Mouse (Mus musculus) midbrain, embryonic 12.5 days (tissue): ENCODE measurements around the gene Alk. TPM values are rescaled to one million over a fixed set of nuclear protein-coding genes. Genes with fewer than 3 reads are reported as not detected.
A peak's percentile ranks its signal among the peaks of the same experiment; 100 is the strongest.

Experiments
- ATAC-seq: fragments of 200-750 bp; cut with Nextera tagmentation; 2 replicates; pipeline ENCODE4 v1.8.0; 2017; ENCODE audit warnings: low read depth, moderate TSS enrichment, moderate library complexity; ENCODE audit not compliant: low FRiP score
- H3K27ac ChIP-seq: fragments of 300-500 bp; sonication (generic); replicated peaks from 2 replicates; pipeline ENCODE4 v1.5.1; 2016; ENCODE audit warnings: mild to moderate bottlenecking
- H3K27me3 ChIP-seq: fragments of 300-500 bp; sonication (generic); 2 replicates; pipeline ENCODE4 v1.6.1; 2016; ENCODE audit warnings: mild to moderate bottlenecking
- H3K36me3 ChIP-seq: fragments of 300-500 bp; sonication (generic); 2 replicates; pipeline ENCODE4 v1.6.1; 2016
- H3K4me1 ChIP-seq: fragments of 300-500 bp; sonication (generic); 2 replicates; pipeline ENCODE4 v1.6.1; 2016
- H3K4me2 ChIP-seq: fragments of 300-500 bp; sonication (generic); replicated peaks from 2 replicates; pipeline ENCODE4 v1.6.1; 2016; ENCODE audit warnings: mild to moderate bottlenecking, moderate library complexity
- H3K4me3 ChIP-seq: fragments of 300-500 bp; sonication (generic); 2 replicates; pipeline ENCODE4 v1.5.1; 2016; ENCODE audit warnings: mild to moderate bottlenecking
- H3K9ac ChIP-seq: fragments of 300-500 bp; sonication (generic); replicated peaks from 2 replicates; pipeline ENCODE4 v1.6.1; 2016; ENCODE audit warnings: mild to moderate bottlenecking, moderate library complexity
- H3K9me3 ChIP-seq: fragments of 300-500 bp; sonication (generic); 2 replicates; pipeline ENCODE4 v1.6.1; 2016; ENCODE audit warnings: mild to moderate bottlenecking
- WGBS: fragments of 180-500 bp; shearing (Covaris S2); methylation state at CpG from one replicate; pipeline ENCODE4 v1.1.7; 2016; 5-methylcytosine and 5-hydroxymethylcytosine counted together
- polyA plus RNA-seq: library from polyadenylated mRNA; unstranded; fragments of >200 nt; fragmentation: Nextera tagmentation; extraction: Ambion mirVana; gene quantifications from 2 replicates; pipeline ENCODE4 v1.2.1, GENCODE M21; 2016

Alk gene
- 0.65 and 0.99 TPM in 2 replicates for polyA plus RNA-seq

DNA sequence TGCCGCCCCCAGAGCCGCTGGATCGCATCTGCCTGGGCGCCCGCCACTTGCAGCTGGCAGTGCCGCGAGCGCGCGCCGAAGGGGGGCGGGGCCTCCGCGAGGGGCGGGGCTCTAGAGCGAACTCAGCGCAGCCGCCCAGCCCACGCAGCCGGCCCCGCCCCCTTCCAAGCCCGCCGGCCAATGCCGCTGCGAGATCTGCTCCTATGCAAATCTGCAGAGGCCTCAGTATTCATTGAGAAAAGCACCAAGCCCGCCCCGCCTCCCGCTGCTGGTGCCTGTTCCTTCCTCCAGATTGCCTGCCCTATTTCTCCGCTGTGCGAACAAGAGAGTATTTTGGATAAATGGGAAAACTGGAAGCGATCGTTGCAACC lies at the start of gene Alk:
Alk (minus strand) TSS at position 18 of the 371 bp plus-strand sequence.
- no peak within 1 kb of the TSS for H3K27ac ChIP-seq
- ATAC-seq, result peak; percentile 94
- under 1% methylated on average over 30 of the region's 32 CpGs for WGBS
- peak within 1 kb of the TSS; percentile 45 for H3K9ac ChIP-seq
- H3K4me2 ChIP-seq, result peak within 1 kb of the TSS; percentile 98
- H3K4me3 ChIP-seq, result peak within 1 kb of the TSS; percentile 61
- H3K4me1 ChIP-seq, result peaks cover 26% of the 10 kb centered on the region
- H3K9me3 ChIP-seq, result no peaks in the 10 kb centered on the region
- peaks cover 39% of the 10 kb centered on the region for H3K27me3 ChIP-seq
- H3K36me3 ChIP-seq, result no peaks in the 10 kb centered on the region

DNA sequence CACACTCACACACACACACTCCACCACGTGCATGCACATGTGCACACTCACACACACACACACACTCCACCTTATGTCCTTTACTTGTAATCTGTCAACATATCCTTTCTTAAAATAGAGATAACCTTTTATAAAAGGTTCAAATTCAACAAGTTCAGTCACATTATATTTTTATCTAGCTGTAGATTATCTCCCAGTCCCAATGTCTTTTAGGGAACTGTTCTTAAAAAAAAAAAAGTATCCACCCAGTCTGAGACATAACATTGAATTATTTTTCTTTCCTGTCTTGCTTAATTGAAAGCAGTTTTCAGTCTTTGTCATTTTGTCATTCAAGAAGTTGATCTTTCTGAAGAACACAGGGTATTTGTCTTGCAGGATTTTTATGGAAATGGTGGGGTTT lies 48.4 kb upstream of the Alk start:
- Histone ChIP-seq H3K9ac (no peak overlapping the region), H3K4me3 (no peak overlapping the region), H3K4me2 (no peak overlapping the region), H3K27ac (no peak overlapping the region), H3K36me3 (no peaks in the 10 kb centered on the region), H3K4me1 (peaks cover 2% of the 10 kb centered on the region), H3K27me3 (no peaks in the 10 kb centered on the region), H3K9me3 (no peaks in the 10 kb centered on the region)
- WGBS, result 78% methylated on average over 1 of the region's 1 CpGs
- ATAC-seq, result no peak

DNA sequence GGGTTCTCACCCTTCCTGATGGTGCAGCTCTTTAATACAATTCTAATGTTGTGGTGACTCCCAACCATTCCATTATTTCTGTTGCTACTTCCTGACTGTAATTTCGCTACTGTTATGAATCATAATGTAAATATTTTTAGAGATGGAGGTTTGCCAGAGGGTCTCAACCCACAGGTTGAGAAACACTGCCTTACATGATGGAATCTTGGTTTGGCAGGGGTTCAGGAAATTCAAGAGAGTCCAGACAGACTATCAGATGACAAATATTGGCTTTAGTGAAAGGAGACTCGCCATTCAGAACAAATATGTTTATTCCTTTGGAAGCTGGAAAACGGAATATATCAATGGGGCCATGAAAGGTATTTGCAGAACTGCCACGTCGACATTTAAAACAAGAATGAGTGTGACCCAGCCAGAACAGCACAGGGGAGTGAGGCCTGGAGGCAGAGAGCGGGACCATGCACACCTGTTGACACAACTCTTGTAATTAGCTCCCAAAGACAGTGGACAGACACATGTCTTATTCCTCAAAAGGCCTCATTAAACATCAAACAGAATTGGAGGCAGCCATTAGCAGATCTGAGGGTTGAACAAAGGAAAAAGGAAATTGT lies 44.3 kb upstream of the Alk start:
- WGBS, result 75% methylated on average over 6 of the region's 6 CpGs
- no peaks in the 10 kb centered on the region for H3K9me3 ChIP-seq
- H3K27ac ChIP-seq, result no peak overlapping the region
- ATAC-seq, result no peak
- H3K36me3 ChIP-seq, result no peaks in the 10 kb centered on the region
- no peak overlapping the region for H3K4me2 ChIP-seq
- H3K4me3 ChIP-seq, result no peak overlapping the region
- H3K4me1 ChIP-seq, result no peaks in the 10 kb centered on the region
- H3K9ac ChIP-seq, result no peak overlapping the region
- H3K27me3 ChIP-seq, result no peaks in the 10 kb centered on the region

DNA sequence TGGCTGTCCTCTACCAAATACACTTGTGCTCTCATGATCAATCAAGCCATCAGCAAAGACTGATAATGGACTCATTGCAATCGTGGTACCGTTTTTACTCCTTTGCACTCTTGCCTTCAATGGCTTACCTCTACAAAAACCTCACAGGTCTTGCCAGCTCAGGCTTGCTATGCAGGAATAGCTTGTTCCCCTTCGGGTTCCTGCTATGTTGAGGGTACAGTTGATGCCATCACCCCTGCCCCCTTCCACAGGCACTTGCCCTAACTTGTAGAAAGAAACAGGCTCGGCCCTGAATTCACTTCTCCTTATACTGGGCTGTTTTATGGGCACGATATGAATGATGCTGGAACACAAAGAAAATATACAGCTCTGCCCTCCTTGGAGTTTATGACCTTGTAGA lies 41.7 kb upstream of the Alk start:
- Histone ChIP-seq H3K9ac (no peak overlapping the region), H3K4me2 (no peak overlapping the region), H3K9me3 (no peaks in the 10 kb centered on the region), H3K4me1 (no peaks in the 10 kb centered on the region), H3K27ac (no peak overlapping the region), H3K36me3 (no peaks in the 10 kb centered on the region), H3K27me3 (no peaks in the 10 kb centered on the region), H3K4me3 (no peak overlapping the region)
- ATAC-seq, result no peak
- 83% methylated on average over 5 of the region's 5 CpGs for WGBS

DNA sequence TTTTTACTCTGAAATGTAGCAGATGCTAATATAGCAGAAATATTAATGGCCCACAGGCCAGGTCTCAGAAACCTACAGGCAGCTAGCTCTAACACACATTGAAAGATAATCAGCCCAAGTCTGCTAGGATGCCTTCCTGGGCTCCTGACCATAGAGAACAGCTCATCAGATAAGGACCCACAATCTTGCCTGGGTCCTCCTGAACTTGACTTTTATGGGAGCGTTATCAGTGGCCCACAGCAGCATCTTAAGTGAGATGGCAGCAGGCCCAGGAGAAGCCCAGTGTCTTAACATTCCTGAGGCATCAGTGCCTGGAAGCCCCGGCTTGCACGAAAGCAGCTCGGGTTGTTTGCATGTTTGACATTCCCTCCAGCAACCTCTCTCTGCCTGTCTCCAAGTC lies 35.7 kb upstream of the Alk start:
- Histone ChIP-seq H3K27ac (no peak overlapping the region), H3K4me2 (no peak overlapping the region), H3K4me1 (no peaks in the 10 kb centered on the region), H3K4me3 (no peak overlapping the region), H3K36me3 (no peaks in the 10 kb centered on the region), H3K27me3 (no peaks in the 10 kb centered on the region), H3K9me3 (no peaks in the 10 kb centered on the region), H3K9ac (no peak overlapping the region)
- 66% methylated on average over 4 of the region's 4 CpGs for WGBS
- no peak for ATAC-seq

DNA sequence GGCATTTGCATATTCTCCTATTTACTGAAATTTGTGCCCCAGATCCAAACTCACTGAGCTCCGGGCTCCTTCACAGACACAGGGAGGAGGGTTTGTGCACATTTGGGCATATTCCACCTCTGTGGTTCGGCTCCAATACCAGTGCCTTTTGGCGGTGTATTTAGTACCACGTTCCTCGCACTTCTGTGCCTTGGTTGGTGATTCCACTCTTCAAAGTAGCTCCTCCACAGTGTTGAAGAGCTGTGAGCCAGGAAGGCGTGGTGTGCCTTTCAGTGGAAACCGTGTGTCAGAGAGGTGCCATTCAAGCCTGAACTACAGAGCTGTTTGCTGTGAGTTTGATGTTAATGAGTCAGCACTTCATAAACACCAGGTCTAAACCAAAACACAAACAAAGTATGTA lies 35.0 kb upstream of the Alk start:
- Histone ChIP-seq H3K4me2 (no peak overlapping the region), H3K4me3 (no peak overlapping the region), H3K27ac (no peak overlapping the region), H3K36me3 (no peaks in the 10 kb centered on the region), H3K9ac (no peak overlapping the region), H3K27me3 (no peaks in the 10 kb centered on the region), H3K4me1 (no peaks in the 10 kb centered on the region), H3K9me3 (no peaks in the 10 kb centered on the region)
- no peak for ATAC-seq
- 82% methylated on average over 7 of the region's 7 CpGs for WGBS

DNA sequence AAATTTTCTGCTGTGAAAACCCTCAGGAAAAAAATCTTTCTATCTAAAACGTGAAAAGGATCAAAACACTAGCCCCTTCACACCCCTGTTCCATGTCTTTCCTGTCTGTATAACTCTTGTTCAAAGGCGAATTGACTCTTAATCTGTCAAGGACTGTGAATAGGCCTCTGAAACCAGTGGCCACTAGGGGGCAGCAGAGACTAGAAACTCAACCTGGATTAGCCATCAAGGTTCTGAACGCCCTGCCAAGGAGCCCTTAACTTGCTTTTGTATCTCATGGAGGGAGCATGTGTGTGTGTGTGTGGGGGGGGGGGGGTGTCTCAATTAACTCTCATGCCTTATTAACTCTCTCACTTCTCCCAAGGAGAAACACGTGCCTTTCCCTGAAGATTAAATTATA lies 1.8 kb upstream of the Alk start:
- H3K9ac ChIP-seq, result no peak overlapping the region
- no peak for ATAC-seq

DNA sequence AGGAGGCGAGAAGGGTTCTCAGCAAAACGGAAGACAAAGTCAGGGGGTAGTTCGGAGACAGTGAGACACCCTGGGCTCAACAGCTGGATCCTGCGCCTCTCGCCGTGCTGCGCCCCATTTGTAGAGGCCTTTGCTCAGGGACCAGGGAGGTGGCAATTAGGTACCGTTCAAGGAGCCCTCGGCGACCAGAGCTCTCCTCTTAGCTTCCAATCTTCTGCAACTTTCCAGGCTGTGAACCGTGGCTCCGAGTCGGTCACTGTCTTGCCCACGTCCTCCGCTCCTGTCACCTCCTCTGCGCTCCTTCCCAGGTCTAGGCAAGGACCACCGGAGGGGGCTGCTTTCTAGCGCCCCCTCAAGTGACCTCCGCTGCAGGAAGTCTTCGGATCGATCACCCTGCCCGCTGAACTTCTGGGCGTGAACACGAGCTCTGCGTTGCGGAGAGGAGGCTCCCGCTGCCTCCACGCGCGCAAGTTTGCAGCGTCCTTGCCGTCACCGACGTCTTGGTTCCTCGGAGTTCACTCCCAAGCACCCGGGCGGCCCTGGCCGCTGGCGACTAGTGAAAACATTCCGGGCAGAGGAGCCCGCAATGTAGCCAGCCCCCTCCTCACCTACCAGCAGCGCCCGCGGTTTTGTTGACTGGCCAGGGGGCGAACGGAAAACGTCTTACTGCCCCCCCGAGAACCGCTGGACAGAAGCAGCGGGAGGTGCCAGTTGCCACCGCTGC lies 379 bp downstream of the Alk start:
- H3K4me2 ChIP-seq, result peak overlapping the region; percentile 98
- H3K9me3 ChIP-seq, result no peaks in the 10 kb centered on the region
- H3K9ac ChIP-seq, result peak overlapping the region; percentile 45
- H3K4me3 ChIP-seq, result peak overlapping the region; percentile 61
- H3K36me3 ChIP-seq, result no peaks in the 10 kb centered on the region
- ATAC-seq, result peak; percentile 5
- peaks cover 39% of the 10 kb centered on the region for H3K27me3 ChIP-seq
- no peak overlapping the region for H3K27ac ChIP-seq
- peaks cover 26% of the 10 kb centered on the region for H3K4me1 ChIP-seq
- 1% methylated on average over 51 of the region's 51 CpGs for WGBS

More for the DNA sequence above, 1.8 kb upstream of the Alk start:
- Histone ChIP-seq H3K4me2 (no peak overlapping the region), H3K4me3 (no peak overlapping the region), H3K27ac (no peak overlapping the region), H3K9me3 (no peaks in the 10 kb centered on the region), H3K36me3 (no peaks in the 10 kb centered on the region), H3K4me1 (peaks cover 26% of the 10 kb centered on the region), H3K27me3 (peaks cover 39% of the 10 kb centered on the region)
- 8% methylated on average over 4 of the region's 4 CpGs for WGBS

DNA sequence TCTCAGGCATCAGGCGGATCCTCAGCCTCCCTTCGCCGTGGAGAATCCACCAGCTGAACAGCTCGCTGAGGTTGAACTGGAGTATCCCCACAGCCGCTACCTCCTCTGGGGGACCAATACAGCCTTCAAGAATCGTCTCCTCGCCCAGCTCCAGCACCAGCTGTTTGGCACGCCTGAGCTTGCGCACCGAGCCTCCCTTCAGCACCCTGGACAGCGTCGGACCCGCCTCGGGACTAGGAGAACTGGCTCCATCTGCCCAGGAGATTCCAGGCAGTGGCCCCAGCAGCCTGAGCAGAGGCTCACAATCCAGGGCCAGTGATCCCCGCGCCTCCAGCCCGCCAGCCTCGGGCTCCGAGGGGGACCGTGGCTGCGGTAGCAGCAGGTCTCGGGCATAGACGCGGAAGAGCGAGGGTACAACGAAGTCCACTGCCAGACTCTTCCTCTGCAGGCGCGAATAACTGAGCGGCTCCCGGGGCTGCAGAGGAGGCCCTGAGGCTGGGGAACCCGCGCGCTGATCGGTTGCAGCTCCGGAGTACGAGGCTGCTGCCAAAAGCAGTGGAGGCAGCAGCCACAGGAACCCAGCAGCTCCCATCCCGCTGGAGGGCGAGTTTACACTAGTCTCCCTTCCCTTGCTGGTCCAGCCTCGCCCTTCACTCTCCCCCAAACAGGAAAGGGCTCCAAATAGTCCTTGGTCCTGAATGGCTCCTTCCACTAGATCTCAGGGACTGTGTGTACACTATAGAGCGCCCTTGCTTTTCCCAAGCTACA lies 1.1 kb downstream of the Alk start:
- Histone ChIP-seq H3K4me3 (peak overlapping the region; percentile 61), H3K27me3 (peaks cover 39% of the 10 kb centered on the region), H3K9ac (peak overlapping the region; percentile 45), H3K4me1 (peaks cover 26% of the 10 kb centered on the region), H3K9me3 (no peaks in the 10 kb centered on the region), H3K36me3 (no peaks in the 10 kb centered on the region), H3K27ac (no peak overlapping the region), H3K4me2 (peak overlapping the region; percentile 98)
- ATAC-seq, result peak; percentile 42
- WGBS, result under 1% methylated on average over 40 of the region's 40 CpGs

DNA sequence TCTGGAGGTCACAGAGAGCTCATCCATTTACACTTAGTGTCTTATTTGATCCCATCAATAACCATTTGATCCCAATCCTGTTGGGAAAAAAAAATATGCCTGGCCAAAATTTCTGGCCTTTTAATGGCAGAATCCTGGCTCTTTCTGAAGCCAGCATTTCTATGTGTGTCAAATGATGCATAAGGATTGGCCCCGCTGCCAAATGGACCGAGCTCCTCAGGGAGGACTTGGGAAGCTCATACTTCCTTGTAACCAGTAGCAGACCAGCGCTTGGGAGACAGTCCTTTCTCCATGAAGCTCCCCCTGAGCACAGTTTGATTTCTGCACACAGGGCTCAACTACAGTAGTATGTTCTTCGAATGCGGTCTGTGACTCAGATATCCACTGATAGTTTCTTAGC lies 3.6 kb downstream of the Alk start:
- 86% methylated on average over 5 of the region's 5 CpGs for WGBS
- Histone ChIP-seq H3K9ac (no peak overlapping the region), H3K4me2 (no peak overlapping the region), H3K27me3 (peaks cover 39% of the 10 kb centered on the region), H3K4me3 (no peak overlapping the region), H3K9me3 (no peaks in the 10 kb centered on the region), H3K27ac (no peak overlapping the region), H3K36me3 (no peaks in the 10 kb centered on the region), H3K4me1 (peaks cover 26% of the 10 kb centered on the region)
- ATAC-seq, result no peak

DNA sequence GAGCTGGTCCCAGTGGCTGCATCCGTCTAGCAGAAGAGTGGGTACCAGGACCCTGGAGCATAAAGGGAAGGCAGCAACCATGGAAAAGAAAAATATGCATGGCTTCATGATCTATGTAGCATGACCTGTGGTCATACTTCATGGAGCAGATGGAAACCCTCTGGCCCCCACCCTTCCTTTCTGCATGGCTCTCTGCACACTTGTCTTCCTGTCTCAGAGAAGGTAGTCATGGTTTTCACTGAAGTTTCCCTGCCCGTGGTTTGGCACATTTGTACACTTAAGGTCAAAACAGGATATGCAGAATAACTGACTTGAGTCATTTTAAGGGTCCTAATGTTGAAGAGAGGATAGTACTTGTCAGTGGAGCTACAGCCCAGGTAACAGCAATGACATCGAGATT lies 16.8 kb downstream of the Alk start:
- no peaks in the 10 kb centered on the region for H3K4me1 ChIP-seq
- no peaks in the 10 kb centered on the region for H3K36me3 ChIP-seq
- H3K27ac ChIP-seq, result no peak overlapping the region
- no peaks in the 10 kb centered on the region for H3K9me3 ChIP-seq
- ATAC-seq, result no peak
- H3K27me3 ChIP-seq, result no peaks in the 10 kb centered on the region
- no peak overlapping the region for H3K4me3 ChIP-seq
- no peak overlapping the region for H3K9ac ChIP-seq
- H3K4me2 ChIP-seq, result no peak overlapping the region
- WGBS, result 93% methylated on average over 3 of the region's 3 CpGs

DNA sequence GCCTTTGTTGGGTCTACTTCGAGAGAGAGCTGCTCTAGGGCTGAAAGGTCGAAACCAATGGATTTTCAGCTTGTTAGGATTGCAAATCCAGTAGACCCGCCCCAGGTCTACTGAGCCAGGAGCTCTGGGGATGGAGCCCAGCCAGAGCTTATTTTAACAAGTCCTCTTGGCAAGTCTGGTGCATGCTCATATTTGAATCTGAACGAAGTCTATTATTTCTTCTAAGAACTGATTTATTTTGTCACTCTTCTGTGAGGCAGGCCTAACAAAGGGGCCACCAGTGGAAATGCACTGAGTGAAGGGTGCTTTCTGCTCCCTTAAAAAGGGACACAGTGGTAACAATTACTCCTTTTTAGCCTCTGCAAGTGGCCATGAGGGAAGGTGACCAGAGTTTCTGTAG lies 24.3 kb downstream of the Alk start:
- no peaks in the 10 kb centered on the region for H3K9me3 ChIP-seq
- no peak overlapping the region for H3K4me2 ChIP-seq
- no peak for ATAC-seq
- H3K27ac ChIP-seq, result no peak overlapping the region
- H3K4me1 ChIP-seq, result no peaks in the 10 kb centered on the region
- H3K36me3 ChIP-seq, result no peaks in the 10 kb centered on the region
- WGBS, result 71% methylated on average over 4 of the region's 4 CpGs
- no peaks in the 10 kb centered on the region for H3K27me3 ChIP-seq
- no peak overlapping the region for H3K9ac ChIP-seq
- no peak overlapping the region for H3K4me3 ChIP-seq
